Mouse (Mus musculus) embryonic fibroblast, embryonic 13.5 days (primary cell): ENCODE data around the gene Pak6.

Experiments used
- CTCF ChIP-seq: IDR thresholded peaks from 2 replicates; pipeline ENCODE4 v1.5.1; 2011; ENCODE audit warnings: mild to moderate bottlenecking, control low read depth, low read length, moderate library complexity, borderline replicate concordance; ENCODE audit not compliant: insufficient read depth
- POLR2A ChIP-seq: IDR thresholded peaks from 2 replicates; pipeline ENCODE4 v1.6.1; 2011; ENCODE audit warnings: low read depth, mild to moderate bottlenecking, control low read depth, low read length, moderate library complexity

GRCm38 (mm10) chr2:118618013-118618412 lies 45.1 kb upstream of the Pak6 start:
- TF ChIP-seq POLR2A: no peak
- TF ChIP-seq CTCF: no peak
